Mouse (Mus musculus) liver, embryonic 16.5 days (tissue): ENCODE measurements around the gene Dazap2. TPM values are rescaled to one million over a fixed set of nuclear protein-coding genes. Genes with fewer than 3 reads are reported as not detected.
"Not testable (repeated sequence)": the region's sequence is repeated elsewhere in the genome, so short reads cannot be mapped to it uniquely, and the experiment has no call there.

Experiments used
- ATAC-seq: fragments of 200-750 bp; cut with Nextera tagmentation; 2 replicates; pipeline ENCODE4 v1.8.0; 2017; ENCODE audit warnings: low read depth, mild to moderate bottlenecking, moderate number of reproducible peaks, moderate library complexity
- H3K27ac ChIP-seq: fragments of 300-500 bp; sonication (generic); 2 replicates; pipeline ENCODE4 v1.5.1; 2014; ENCODE audit warnings: mild to moderate bottlenecking, low read length
- H3K27me3 ChIP-seq: fragments of 300-500 bp; sonication (generic); 2 replicates; pipeline ENCODE4 v1.6.1; 2014; ENCODE audit warnings: low read depth, low read length, mixed read lengths; ENCODE audit not compliant: control insufficient read depth, insufficient read depth
- H3K36me3 ChIP-seq: fragments of 300-500 bp; sonication (generic); 2 replicates; pipeline ENCODE4 v1.6.1; 2014; ENCODE audit warnings: mild to moderate bottlenecking; ENCODE audit not compliant: control insufficient read depth, insufficient read depth
- H3K4me1 ChIP-seq: fragments of 300-500 bp; sonication (generic); 2 replicates; pipeline ENCODE4 v1.6.1; 2014; ENCODE audit warnings: low read depth, low read length, mixed read lengths; ENCODE audit not compliant: control insufficient read depth
- H3K4me2 ChIP-seq: fragments of 300-500 bp; sonication (generic); 2 replicates; pipeline ENCODE4 v1.6.1; 2014; ENCODE audit warnings: low read depth, low read length, mixed read lengths
- H3K4me3 ChIP-seq: fragments of 300-500 bp; sonication (generic); 2 replicates; pipeline ENCODE4 v1.5.1; 2014; ENCODE audit warnings: low read depth, mild to moderate bottlenecking, low read length
- H3K9ac ChIP-seq: fragments of 300-500 bp; sonication (generic); 2 replicates; pipeline ENCODE4 v1.6.1; 2014; ENCODE audit warnings: low read depth, low read length
- H3K9me3 ChIP-seq: fragments of 300-500 bp; sonication (generic); replicated peaks from 2 replicates; pipeline ENCODE4 v1.6.1; 2016; ENCODE audit warnings: low read length; ENCODE audit not compliant: control insufficient read depth
- WGBS: fragments of 180-500 bp; shearing (Covaris S2); extraction: QIAGEN DNeasy Blood & Tissue Kit; methylation state at CpG from one replicate; pipeline ENCODE4 v1.1.7; 2014; ENCODE audit not compliant: insufficient replicate concordance; 5-methylcytosine and 5-hydroxymethylcytosine counted together
- polyA plus RNA-seq: library from polyadenylated mRNA; unstranded; fragments of >200 nt; fragmentation: Nextera tagmentation; extraction: Ambion mirVana; gene quantifications from 2 replicates; pipeline ENCODE4 v1.2.1, GENCODE M21; 2015

Gene Dazap2
- polyA plus RNA-seq, 1 experiment from 2014 or later = 146 TPM

DNA sequence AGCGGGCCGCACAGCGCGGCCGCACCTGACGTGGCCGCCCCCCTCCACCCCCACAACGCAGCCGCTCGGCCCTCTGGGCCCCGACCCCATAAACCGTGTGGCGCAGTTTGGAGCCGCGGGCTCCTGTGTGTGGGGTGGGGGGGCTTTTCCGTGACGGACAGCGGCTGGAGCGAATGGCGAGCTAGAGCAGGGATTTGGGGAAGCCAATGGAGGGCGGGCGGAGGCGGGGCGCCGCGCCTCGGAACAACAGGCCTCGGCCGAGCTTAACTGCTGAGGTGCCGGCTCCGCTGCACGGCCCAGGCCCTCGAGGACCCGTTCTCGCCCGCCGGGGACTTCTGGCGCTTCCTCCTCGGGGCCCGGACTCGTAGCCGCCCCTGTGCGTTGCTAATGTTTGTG, 674 bp downstream of the Dazap2 start:
- Histone ChIP-seq H3K27ac (peak overlapping the region; percentile 99), H3K27me3 (no peaks in the 10 kb centered on the region), H3K9me3 (no peaks in the 10 kb centered on the region), H3K4me2 (peak overlapping the region; percentile 64), H3K4me1 (peaks cover 24% of the 10 kb centered on the region), H3K4me3 (peak overlapping the region; percentile 97), H3K9ac (peak overlapping the region; percentile 99), H3K36me3 (peaks cover 37% of the 10 kb centered on the region)
- peak; percentile 71 for ATAC-seq
- WGBS = 0% methylated on average over 38 of the region's 43 CpGs

GRCm38 (mm10) chr15:100616221-100616620, 1.1 kb downstream of the Dazap2 start:
- no peak for ATAC-seq
- under 1% methylated on average over 19 of the region's 19 CpGs for WGBS
- peaks cover 40% of the 10 kb centered on the region for H3K36me3 ChIP-seq
- no peaks in the 10 kb centered on the region for H3K9me3 ChIP-seq
- H3K9ac ChIP-seq = peak overlapping the region; percentile 99
- peak overlapping the region; percentile 97 for H3K4me3 ChIP-seq
- no peaks in the 10 kb centered on the region for H3K27me3 ChIP-seq
- peak overlapping the region; percentile 99 for H3K27ac ChIP-seq
- H3K4me1 ChIP-seq = peaks cover 24% of the 10 kb centered on the region
- peak overlapping the region; percentile 64 for H3K4me2 ChIP-seq

GRCm38 (mm10) chr15:100619200-100619599, 4.1 kb downstream of the Dazap2 start:
- Histone ChIP-seq H3K27ac (no peak overlapping the region), H3K9me3 (no peaks in the 10 kb centered on the region), H3K27me3 (no peaks in the 10 kb centered on the region), H3K9ac (no peak overlapping the region), H3K36me3 (peaks cover 40% of the 10 kb centered on the region), H3K4me1 (peaks cover 18% of the 10 kb centered on the region), H3K4me2 (no peak overlapping the region), H3K4me3 (no peak overlapping the region)
- no peak for ATAC-seq
- WGBS = 86% methylated on average over 7 of the region's 7 CpGs

GRCm38 (mm10) chr15:100621671-100622070, 6.5 kb downstream of the Dazap2 start:
- not testable (repeated sequence) for H3K9me3 ChIP-seq, H3K4me3 ChIP-seq, H3K27ac ChIP-seq, H3K4me2 ChIP-seq, H3K9ac ChIP-seq, ATAC-seq, H3K27me3 ChIP-seq
- 58% methylated on average over 9 of the region's 9 CpGs for WGBS
- Histone ChIP-seq H3K4me1 (peaks cover 15% of the 10 kb centered on the region), H3K36me3 (peaks cover 40% of the 10 kb centered on the region)

DNA sequence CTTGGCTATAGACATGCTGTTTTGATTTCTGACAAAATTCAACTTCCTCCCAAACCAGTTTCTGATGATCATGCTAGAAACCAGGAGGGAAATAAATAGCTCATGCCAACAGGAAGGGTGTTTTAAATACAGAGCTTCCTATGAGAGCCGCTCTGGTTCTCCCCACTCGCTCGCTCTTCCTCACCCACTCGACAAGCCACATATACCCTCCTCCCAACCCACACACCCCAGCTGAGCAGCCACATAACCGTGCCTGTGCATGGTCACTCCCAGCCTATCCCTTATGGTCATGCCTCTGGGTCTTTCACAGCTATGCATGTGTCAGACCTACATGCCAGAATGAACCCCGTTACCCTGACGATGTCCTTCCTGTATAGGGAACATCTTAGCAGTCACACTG, 7.0 kb downstream of the Dazap2 start:
- no peak overlapping the region for H3K4me3 ChIP-seq
- peak overlapping the region; percentile 45 for H3K27ac ChIP-seq
- H3K4me2 ChIP-seq = no peak overlapping the region
- no peaks in the 10 kb centered on the region for H3K27me3 ChIP-seq
- H3K4me1 ChIP-seq = peaks cover 11% of the 10 kb centered on the region
- no peak for ATAC-seq
- no peak overlapping the region for H3K9ac ChIP-seq
- peaks cover 35% of the 10 kb centered on the region for H3K36me3 ChIP-seq
- H3K9me3 ChIP-seq = no peaks in the 10 kb centered on the region
- WGBS = 48% methylated on average over 7 of the region's 7 CpGs

DNA sequence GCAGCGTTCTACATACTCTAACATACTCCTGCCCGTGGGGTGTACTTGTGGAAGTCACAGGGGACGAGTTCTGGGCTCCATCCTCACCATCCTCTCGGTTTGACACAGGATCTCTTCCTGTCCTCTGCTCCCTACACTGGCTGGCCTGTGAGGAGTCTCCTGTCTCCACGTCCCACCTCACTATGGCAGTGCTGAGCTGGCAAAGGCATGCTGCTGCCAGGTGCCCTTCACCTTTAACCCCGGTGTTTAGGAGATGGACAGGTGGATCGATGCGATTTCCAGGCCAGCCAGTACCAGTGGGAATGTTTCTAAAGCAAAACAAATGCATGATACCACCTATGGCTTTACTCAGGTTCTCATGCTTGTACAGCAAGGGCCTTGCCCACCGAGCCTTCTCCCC, 8.6 kb downstream of the Dazap2 start:
- peaks cover 11% of the 10 kb centered on the region for H3K4me1 ChIP-seq
- no peak overlapping the region for H3K9ac ChIP-seq
- no peak overlapping the region for H3K27ac ChIP-seq
- no peaks in the 10 kb centered on the region for H3K27me3 ChIP-seq
- H3K4me2 ChIP-seq = no peak overlapping the region
- peaks cover 21% of the 10 kb centered on the region for H3K36me3 ChIP-seq
- peak; percentile 37; the same call in 1 of the 2 replicates for ATAC-seq
- 66% methylated on average over 9 of the region's 9 CpGs for WGBS
- no peak overlapping the region for H3K4me3 ChIP-seq
- H3K9me3 ChIP-seq = no peaks in the 10 kb centered on the region

GRCm38 (mm10) chr15:100624435-100624834, 9.3 kb downstream of the Dazap2 start:
- no peak for ATAC-seq
- Histone ChIP-seq H3K9ac (no peak overlapping the region), H3K4me2 (no peak overlapping the region), H3K9me3 (no peaks in the 10 kb centered on the region), H3K4me3 (no peak overlapping the region), H3K36me3 (peaks cover 14% of the 10 kb centered on the region), H3K27ac (no peak overlapping the region), H3K27me3 (no peaks in the 10 kb centered on the region), H3K4me1 (peaks cover 11% of the 10 kb centered on the region)
- WGBS = 64% methylated on average over 3 of the region's 3 CpGs

DNA sequence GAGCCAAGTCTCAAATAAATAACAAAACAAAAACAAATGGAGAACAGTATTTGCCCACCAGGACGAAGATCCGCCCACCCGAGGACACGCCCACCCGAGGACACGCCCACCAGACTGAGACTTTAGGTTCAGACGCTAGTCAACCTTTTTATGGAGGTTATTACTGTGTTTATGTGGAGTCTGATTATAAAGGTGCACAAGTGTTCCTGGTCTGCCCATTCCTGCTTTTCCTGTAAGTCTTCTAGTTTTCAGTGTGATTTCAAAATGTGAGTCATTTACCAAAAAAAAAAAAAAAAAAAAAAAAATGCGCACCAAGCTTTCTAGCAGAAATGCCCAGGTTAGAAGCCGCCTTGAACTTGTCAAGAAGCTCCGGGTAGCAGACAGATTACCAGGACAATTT, 12.1 kb downstream of the Dazap2 start:
- Histone ChIP-seq H3K27me3 (no peaks in the 10 kb centered on the region), H3K9me3 (no peaks in the 10 kb centered on the region), H3K36me3 (no peaks in the 10 kb centered on the region), H3K4me2 (no peak overlapping the region), H3K27ac (no peak overlapping the region), H3K4me1 (peaks cover 21% of the 10 kb centered on the region), H3K4me3 (no peak overlapping the region), H3K9ac (no peak overlapping the region)
- no peak for ATAC-seq
- 27% methylated on average over 10 of the region's 10 CpGs for WGBS

- no peaks in the 10 kb centered on the region for H3K27me3 ChIP-seq
- no peak overlapping the region for H3K4me3 ChIP-seq
- no peak overlapping the region for H3K27ac ChIP-seq
- peaks cover 21% of the 10 kb centered on the region for H3K4me1 ChIP-seq
- WGBS = 38% methylated on average over 11 of the region's 11 CpGs
- no peaks in the 10 kb centered on the region for H3K36me3 ChIP-seq
- no peak for ATAC-seq
- H3K4me2 ChIP-seq = no peak overlapping the region
- H3K9me3 ChIP-seq = no peaks in the 10 kb centered on the region
- H3K9ac ChIP-seq = no peak overlapping the region
Measured at GRCm38 (mm10) chr15:100627774-100628370, 12.7 kb downstream of the Dazap2 start.
